Mouse (Mus musculus) MEL (cell line): ENCODE measurements around the gene Zfp385b.

Experiments
- CTCF ChIP-seq, 3 experiments: IDR thresholded peaks in 2 of 3; conservative IDR thresholded peaks in 1 of 3; 2 replicates each; pipeline ENCODE4 v1.5.1; 2011 to 2012; ENCODE audit warnings: low read length in 3 of 3, low read depth in 2 of 3, mild to moderate bottlenecking in 2 of 3, improper control_type of control experiment in 1 of 3, inconsistent platforms in 1 of 3, mixed read lengths in 1 of 3, moderate library complexity in 1 of 3; ENCODE audit not compliant: control insufficient read depth in 1 of 3, insufficient read depth in 1 of 3, poor library complexity in 1 of 3, severe bottlenecking in 1 of 3
- EP300 ChIP-seq, 2 experiments: IDR thresholded peaks; 2 replicates each; pipeline ENCODE4 v1.6.1; 2011; ENCODE audit warnings: improper control_type of control experiment in 2 of 2, low read length in 2 of 2, low read depth in 1 of 2, mild to moderate bottlenecking in 1 of 2
- GATA1 ChIP-seq: IDR thresholded peaks from 2 replicates; pipeline ENCODE4 v1.6.1; 2011; ENCODE audit warnings: low read depth, low read length, improper control_type of control experiment
- MAX ChIP-seq: IDR thresholded peaks from 2 replicates; pipeline ENCODE4 v1.6.1; 2011; ENCODE audit warnings: low read length, improper control_type of control experiment
- POLR2A ChIP-seq, 2 experiments: IDR thresholded peaks; 2 replicates each; pipeline ENCODE4 v1.6.1; 2011 to 2012; ENCODE audit warnings: low read length in 2 of 2, mild to moderate bottlenecking in 2 of 2, control low read depth in 1 of 2, improper control_type of control experiment in 1 of 2, low read depth in 1 of 2, moderate library complexity in 1 of 2; ENCODE audit not compliant: control insufficient read depth in 1 of 2, insufficient read depth in 1 of 2, poor library complexity in 1 of 2
- POLR2AphosphoS5 ChIP-seq: IDR thresholded peaks from 2 replicates; pipeline ENCODE4 v1.6.1; 2012; ENCODE audit warnings: low read depth, borderline replicate concordance, mild to moderate bottlenecking, inconsistent platforms, low read length, moderate library complexity, mixed read lengths
- RAD21 ChIP-seq: IDR thresholded peaks from 2 replicates; pipeline ENCODE4 v1.6.1; 2011; ENCODE audit warnings: mild to moderate bottlenecking, low read depth, low read length, improper control_type of control experiment
- TBP ChIP-seq: IDR thresholded peaks from 2 replicates; pipeline ENCODE4 v1.8.0; 2011; ENCODE audit warnings: low read depth, low read length, improper control_type of control experiment
- ZMIZ1 ChIP-seq: IDR thresholded peaks from 2 replicates; pipeline ENCODE4 v1.6.1; 2012; ENCODE audit warnings: low read depth, mild to moderate bottlenecking, inconsistent platforms, low read length, improper control_type of control experiment, moderate library complexity

DNA sequence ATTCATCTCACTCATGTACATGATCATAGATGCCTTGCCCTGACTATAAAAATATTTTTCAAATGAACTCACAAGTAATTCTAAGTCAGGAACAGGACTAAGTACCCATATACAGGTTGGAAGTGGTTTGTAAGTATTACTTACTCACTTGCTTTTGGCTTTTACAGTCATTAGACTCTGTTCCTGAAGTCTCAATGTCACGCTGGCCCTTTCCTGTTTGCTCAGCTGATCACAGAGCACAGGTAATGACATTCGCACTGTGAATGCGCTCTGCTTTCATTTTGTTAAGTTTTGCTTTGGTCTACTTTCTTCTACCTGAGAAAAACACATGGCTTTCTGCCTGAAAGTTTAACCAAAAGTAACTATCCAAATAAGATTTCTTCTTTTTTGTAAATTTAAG is 282.9 kb downstream of the Zfp385b start:
- TF ChIP-seq CTCF (IDR thresholded peaks at IDR 0.05 in 2 of 3, conservative IDR thresholded peaks at IDR 0.05 in 1 of 3; ENCODE audit: control insufficient read depth in 1 of 3, insufficient read depth in 1 of 3, low read depth in 2 of 3, low read length in 3 of 3, poor library complexity in 1 of 3, severe bottlenecking in 1 of 3) (no peak), ZMIZ1 (no peak), GATA1 (no peak), POLR2AphosphoS5 (no peak), EP300 (IDR thresholded peaks at IDR 0.05; ENCODE audit: low read depth in 1 of 2, low read length in 2 of 2) (no peak), TBP (no peak), POLR2A (IDR thresholded peaks at IDR 0.05; ENCODE audit: control insufficient read depth in 1 of 2, insufficient read depth in 1 of 2, low read depth in 1 of 2, low read length in 2 of 2, poor library complexity in 1 of 2) (no peak), RAD21 (no peak), MAX (no peak)
